Mouse (Mus musculus): ENCODE measurements around the gene Olfr1056.
"Not testable (repeated sequence)": the region's sequence is repeated elsewhere in the genome, so short reads cannot be mapped to it uniquely, and the experiment has no call there.

Gene Olfr1056

DNA sequence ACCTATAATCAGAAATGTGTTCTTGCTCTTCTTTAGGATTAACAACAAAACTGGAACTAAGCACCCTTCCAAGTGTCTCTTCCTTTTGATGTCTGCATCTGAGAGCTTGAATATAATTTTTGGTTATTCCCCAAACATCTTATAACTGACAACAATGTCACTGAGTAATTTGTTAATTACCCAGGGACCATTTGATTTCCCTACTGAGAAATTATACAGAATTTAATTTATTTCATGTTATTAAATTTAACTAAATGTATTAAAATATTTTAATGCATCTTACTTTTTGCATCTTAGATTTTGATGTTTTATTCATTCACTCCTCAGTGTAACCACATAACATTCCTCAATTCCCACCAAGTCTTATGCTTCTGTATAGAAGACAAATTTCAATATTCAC lies at the start of gene Olfr1056:
TSS of gene Olfr1056 (minus strand) at position 101 of the 400 bp plus-strand sequence.
- no peak for DNase-seq (ENCODE audit: low spot score)

GRCm38 (mm10) chr2:86395114-86395513 lies 32.8 kb upstream of the Olfr1056 start:
- DNase-seq (ENCODE audit: low spot score) = no peak

DNA sequence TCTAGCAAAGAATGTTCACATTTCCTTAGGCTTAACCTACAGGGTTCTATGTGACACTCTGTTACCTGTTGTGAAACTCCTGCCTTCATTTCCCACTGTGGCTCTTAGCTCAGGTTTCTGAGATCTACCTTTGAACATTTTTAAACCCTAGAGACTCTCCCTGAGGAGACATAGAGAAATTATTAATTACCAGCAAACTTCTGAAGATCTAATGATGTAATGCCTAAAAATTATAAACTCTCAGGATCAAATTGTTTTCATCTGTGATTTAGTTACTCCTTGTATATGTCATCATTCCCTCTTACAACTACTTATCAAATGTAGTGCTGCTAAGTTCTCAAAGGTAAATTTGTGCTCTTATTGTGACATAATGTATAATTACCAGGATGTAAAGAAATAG lies 26.2 kb upstream of the Olfr1056 start, which contains the start of gene Olfr1058:
TSS of gene Olfr1058 (minus strand) at position 101 of the 400 bp plus-strand sequence.
- DNase-seq (ENCODE audit: low spot score) = not testable (repeated sequence)

GRCm38 (mm10) chr2:86378293-86378692 lies 16.0 kb upstream of the Olfr1056 start, which contains the start of gene Olfr1057:
Olfr1057 (minus strand) TSS chr2:86378393.
- DNase-seq (ENCODE audit: low spot score) = no peak

GRCm38 (mm10) chr2:86366342-86366741 lies 4.1 kb upstream of the Olfr1056 start:
- not testable (repeated sequence) for DNase-seq (ENCODE audit: low spot score)

DNA sequence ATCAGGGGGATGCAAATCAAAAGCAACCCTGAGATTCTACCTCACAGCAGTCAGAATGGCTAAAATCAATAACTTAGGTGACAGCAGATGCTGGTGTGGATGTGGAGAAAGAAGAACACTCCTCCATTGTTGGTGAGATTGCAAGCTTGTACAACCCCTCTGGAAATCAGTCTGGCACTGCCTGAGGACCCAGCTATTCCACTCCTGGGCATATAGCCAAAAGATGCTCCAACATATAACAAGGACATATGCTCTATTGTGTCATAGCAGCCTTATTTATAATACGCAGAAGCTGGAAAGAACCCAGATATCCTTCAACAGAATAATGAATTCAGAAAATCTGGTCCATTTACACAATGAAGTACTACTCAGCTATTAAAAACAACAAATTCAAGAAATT lies 10.5 kb downstream of the Olfr1056 start:
- DNase-seq (ENCODE audit: low spot score) = not testable (repeated sequence)

GRCm38 (mm10) chr2:86350184-86350583 lies 12.1 kb downstream of the Olfr1056 start, which contains the start of gene Olfr1055:
Olfr1055 (minus strand) TSS chr2:86350284.
- no peak for DNase-seq (ENCODE audit: low spot score)

DNA sequence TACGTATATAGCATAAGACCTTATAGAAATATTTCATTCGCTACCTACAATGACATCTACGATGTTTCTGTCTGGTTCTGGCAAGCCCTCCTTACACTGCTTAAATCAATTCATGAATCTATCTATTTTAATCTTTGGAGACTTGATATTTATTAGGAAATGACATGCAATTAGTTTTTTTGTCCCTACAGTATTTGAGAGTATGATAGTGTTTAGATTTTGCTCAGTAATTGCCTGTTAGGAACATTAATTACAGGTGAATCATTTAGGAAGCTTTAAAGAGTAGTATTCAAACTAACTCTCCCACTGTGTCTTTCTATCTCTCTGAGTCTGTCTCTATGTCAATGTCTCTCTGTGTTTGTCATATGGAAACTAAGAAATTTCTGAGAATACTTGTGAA lies 26.9 kb downstream of the Olfr1056 start, which contains the start of gene Olfr1054:
TSS of gene Olfr1054 (minus strand) at position 101 of the 400 bp plus-strand sequence.
- no peak for DNase-seq (ENCODE audit: low spot score)

- DNase-seq (ENCODE audit: low spot score) = no peak
These were observed 47.1 kb downstream of the Olfr1056 start, which contains the start of gene Olfr1053 for GRCm38 (mm10) chr2:86315184-86315583. Olfr1053 (minus strand) TSS chr2:86315284.
